Mouse (Mus musculus) left cerebral cortex, postnatal 4 days (tissue): Measurements from ENCODE around the gene Ddx20. TPM values are rescaled to one million over a fixed set of nuclear protein-coding genes. Genes with fewer than 3 reads are reported as not detected.
A peak's percentile ranks its signal among the peaks of the same experiment; 100 is the strongest.
"Not testable (repeated sequence)": the region's sequence is repeated elsewhere in the genome, so short reads cannot be mapped to it uniquely, and the experiment has no call there.

Experiments
- DNase-seq: peaks from one replicate; pipeline ENCODE4 v3.0.0-alpha.2; 2022
- intact Hi-C: fragments of 180-260 bp; cut with DNase I; formaldehyde crosslinking; loops from one replicate; pipeline ENCODE4 v1.15.1; 2025
- total RNA-seq, 2 experiments: library from RNA; stranded (reverse); gene quantifications; 2 replicates each; pipeline ENCODE4 v1.2.3; 2021

The Ddx20 gene
- total RNA-seq, 2 experiments from 2014 or later, result 15.3 to 16.3 TPM

DNA sequence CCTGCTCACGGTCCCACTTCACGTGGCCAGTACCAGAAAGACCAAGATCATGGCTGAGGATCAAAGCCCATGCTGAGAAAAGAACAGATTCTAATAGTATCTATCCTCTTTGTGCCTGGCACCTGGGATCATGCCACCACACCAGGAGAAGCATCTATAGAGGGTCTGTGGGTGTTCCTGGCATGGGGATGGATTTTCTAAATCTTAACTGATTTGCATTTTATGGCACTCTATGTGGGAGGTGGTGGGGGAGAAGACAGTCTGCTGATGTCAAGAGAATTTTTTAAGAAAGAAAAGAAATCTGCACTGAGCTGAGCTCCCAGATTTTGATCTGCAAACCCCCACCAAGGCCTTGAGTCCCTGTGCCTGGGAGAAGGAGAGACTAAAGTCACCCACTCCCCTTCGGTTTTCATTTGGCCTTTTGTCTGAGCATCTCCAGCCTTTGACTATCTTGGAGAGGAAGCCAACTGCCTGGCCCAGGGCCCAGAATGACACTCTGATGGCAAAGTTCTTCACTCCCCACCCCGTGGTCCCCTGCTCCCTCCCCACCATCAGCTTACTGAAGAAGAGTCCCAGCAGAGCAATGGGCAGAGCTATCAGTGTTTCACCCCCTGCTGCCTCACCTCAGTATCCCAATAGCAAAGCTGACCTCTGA is 19.1 kb upstream of the Ddx20 start:
- intact Hi-C loops, result no loop called here
- peak; percentile 88 for DNase-seq

- intact Hi-C loops, result no loop called here
- no peak for DNase-seq
Measured at GRCm38 (mm10) chr3:105705561-105705960, 18.2 kb upstream of the Ddx20 start.

- peak; percentile 91 for DNase-seq
- intact Hi-C loops, result no loop called here
Measured at GRCm38 (mm10) chr3:105705061-105705549, 17.7 kb upstream of the Ddx20 start.

DNA sequence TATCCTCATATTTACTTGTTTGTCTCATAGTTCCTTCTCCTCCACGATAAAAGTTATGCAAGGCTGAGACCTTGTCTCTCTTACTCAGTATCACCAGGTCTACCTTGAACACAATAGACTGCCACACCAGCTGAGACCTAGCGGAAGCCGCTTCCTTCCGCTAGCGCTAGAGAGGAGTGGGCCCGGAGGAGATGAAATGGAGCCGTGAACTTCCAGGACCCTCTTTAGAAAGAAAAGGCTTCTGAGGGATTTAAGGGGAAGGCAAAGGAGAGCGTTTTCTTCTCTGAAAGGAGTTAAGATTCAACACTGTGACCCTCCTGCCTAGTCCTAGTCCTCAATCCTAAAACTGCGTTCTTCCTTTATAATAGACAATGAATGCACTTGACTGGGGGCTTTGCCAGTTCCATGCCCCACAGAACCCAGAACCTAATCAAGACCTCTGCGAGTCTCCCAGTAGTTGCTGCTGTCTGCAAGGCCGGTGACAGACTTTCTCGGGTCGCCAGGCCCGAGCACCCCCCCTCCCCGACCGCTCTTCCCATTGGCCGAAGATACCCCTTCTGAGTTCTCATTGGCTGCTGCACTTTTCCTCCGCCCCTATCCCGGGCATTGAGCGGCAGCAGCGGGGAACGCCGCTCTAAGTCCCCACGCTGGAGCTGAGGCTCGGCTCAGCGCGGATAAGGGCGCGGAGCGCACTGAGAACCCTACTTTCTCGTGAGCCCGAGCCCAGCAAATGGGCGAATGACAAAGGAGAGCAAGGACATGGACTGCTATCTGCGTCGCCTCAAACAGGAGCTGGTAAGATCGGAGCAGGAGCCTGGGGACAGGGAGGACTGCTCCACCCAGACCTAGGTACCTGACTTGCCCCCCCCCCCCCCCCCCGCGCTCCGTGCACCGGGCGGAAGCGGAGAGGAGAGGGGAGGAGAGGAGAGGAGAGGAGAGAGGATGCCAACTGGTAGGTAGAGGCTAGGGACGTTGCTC is 16.9 kb upstream of the Ddx20 start, which contains the start of gene Inka2:
Gene Inka2 (plus strand): TSS at position 569 of the 978 bp plus-strand sequence.
- intact Hi-C loops, result no loop called here
- peak; percentile 86 for DNase-seq

- no peak for DNase-seq
- intact Hi-C loops, result no loop called here
Measured at GRCm38 (mm10) chr3:105703571-105703970, 16.2 kb upstream of the Ddx20 start.

DNA sequence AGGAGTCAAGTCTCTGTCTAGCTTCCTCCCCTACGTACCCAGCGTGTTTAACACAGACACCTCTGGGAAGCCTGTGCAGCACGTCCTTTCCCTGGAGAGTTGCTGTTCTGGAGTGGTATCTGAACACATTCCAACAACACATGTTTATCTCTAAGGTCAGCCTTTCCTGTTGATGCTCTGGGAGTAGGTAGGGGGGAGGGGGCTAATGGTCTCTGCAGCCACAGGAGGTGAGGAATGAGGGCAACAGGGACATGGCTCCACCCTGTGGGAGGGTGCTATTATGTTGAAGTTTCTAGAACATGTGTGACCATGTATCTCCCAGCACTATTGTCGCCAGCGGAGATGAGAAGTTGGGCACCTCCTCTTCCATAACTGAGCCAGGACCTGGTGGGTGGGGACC is 14.0 kb upstream of the Ddx20 start:
- DNase-seq, result no peak
- intact Hi-C loops, result no loop called here

DNA sequence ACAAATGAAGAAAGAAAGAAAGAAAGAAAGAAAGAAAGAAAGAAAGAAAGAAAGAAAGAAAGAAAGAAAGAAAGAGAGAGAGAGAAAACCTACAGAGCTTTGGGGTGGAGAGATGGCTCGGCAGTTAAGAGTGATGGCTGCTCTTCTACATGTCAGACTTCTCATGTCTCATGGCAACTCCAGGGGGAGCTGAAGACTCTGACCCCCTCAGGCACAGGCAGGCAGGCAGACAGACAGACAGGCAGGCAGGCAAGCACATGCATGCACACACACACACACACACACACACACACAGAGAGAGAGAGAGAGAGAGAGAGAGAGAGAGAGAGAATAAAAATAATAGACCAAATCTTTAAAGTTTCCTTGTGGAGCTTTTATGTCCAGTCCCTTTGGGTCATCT is 13.4 kb upstream of the Ddx20 start:
- DNase-seq, intact Hi-C loops: not testable (repeated sequence)

GRCm38 (mm10) chr3:105699241-105699933 is 12.0 kb upstream of the Ddx20 start:
- no peak for DNase-seq
- intact Hi-C loops, result no loop called here

DNA sequence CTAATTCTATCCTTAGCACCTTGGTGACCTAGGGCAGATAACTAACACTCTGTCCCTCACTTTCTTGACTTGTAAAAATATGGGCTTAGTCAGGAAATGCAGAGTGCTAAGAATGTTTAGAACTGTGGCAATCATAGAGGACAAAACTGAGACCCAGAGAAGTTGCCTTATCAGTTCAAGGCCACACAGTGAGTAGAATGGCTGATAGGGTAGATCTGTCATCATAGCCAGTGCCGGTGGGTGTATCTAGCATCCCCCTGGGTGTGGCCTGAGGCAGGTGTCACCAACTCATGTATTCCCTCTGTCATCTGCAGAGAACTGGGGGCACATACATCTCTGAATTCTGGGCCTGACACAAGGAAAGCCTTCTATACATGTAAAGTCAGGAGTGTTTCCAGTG is 10.9 kb upstream of the Ddx20 start:
- intact Hi-C loops, result no loop called here
- DNase-seq, result no peak

GRCm38 (mm10) chr3:105697148-105697441 is 9.7 kb upstream of the Ddx20 start:
- DNase-seq, result no peak
- intact Hi-C loops, result no loop called here

- peak; percentile 27 for DNase-seq
- intact Hi-C loops, result no loop called here
Measured at GRCm38 (mm10) chr3:105696387-105697147, 9.2 kb upstream of the Ddx20 start.

- peak; percentile 43 for DNase-seq
- intact Hi-C loops, result no loop called here
Measured at GRCm38 (mm10) chr3:105695476-105696386, 8.4 kb upstream of the Ddx20 start.

- intact Hi-C loops, result no loop called here
- DNase-seq, result no peak
Measured at GRCm38 (mm10) chr3:105693327-105694080, 6.1 kb upstream of the Ddx20 start.

- DNase-seq, result no peak
- intact Hi-C loops, result loop anchor here (5.0 kb wide), 2 partner anchors 34 to 209 kb away; no protein-coding TSS in a partner anchor
Measured at GRCm38 (mm10) chr3:105688536-105688935, 1.2 kb upstream of the Ddx20 start.

- DNase-seq, result no peak
- intact Hi-C loops, result loop anchor here (5.0 kb wide), 2 partner anchors 36 to 211 kb away; no protein-coding TSS in a partner anchor
Measured at GRCm38 (mm10) chr3:105686394-105687323, 715 bp downstream of the Ddx20 start.

DNA sequence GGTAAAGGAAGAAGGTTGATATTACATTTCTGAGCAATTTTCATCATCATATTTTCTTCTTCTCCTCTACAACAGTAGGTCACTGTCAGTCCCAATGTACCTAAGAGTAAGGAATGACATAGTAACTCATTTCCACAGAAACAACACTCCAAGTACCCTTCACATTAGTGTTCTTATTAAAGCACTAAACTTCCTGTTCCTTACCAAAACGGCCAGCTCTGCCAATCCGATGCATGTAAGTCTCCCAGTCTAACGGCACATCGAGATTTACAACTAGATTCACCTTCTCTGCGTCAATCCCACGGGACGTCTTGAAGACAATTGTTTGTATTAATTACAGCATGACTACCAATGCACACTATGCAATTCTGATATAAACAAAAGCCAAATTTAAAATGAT is 7.0 kb downstream of the Ddx20 start:
- no peak for DNase-seq
- intact Hi-C loops, result no loop called here

DNA sequence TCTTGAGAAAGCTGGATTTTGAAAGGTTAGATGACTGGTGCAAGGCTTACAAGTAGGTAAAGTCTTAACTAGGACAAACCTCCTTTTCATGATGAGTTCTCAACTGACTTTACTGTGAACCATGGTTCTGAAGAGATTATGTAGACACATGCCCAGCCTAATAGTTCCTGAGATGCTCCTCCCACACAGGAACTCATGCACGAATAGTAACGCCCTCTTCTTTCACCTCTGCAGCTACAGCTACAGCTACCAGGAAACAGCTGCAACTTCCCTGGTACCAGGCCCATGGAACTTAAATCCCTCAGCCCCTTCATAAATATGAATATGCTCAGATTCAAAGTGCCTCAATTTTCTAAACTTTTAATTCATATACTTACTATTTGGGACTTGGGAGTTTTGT is 11.4 kb downstream of the Ddx20 start:
- intact Hi-C loops, result no loop called here
- DNase-seq, result no peak
